Mouse (Mus musculus) midbrain, embryonic 14.5 days (tissue): Measurements from ENCODE around the gene P2rx6. TPM values are rescaled to one million over a fixed set of nuclear protein-coding genes. Genes with fewer than 3 reads are reported as not detected.

Experiments used
- ATAC-seq: fragments of 200-750 bp; cut with Nextera tagmentation; 2 replicates; pipeline ENCODE4 v1.8.0; 2017; ENCODE audit warnings: moderate number of reproducible peaks, moderate library complexity; ENCODE audit not compliant: low FRiP score, low TSS enrichment
- DNase-seq: peaks from one replicate; pipeline ENCODE4 v3.0.0-alpha.2; 2015
- H3K27ac ChIP-seq: fragments of 300-500 bp; sonication (generic); replicated peaks from 2 replicates; pipeline ENCODE4 v1.5.1; 2014; ENCODE audit warnings: mild to moderate bottlenecking, low read depth, low read length, moderate library complexity
- H3K27me3 ChIP-seq: fragments of 300-500 bp; sonication (generic); 2 replicates; pipeline ENCODE4 v1.6.1; 2014; ENCODE audit warnings: low read length, control low read depth, mixed read lengths; ENCODE audit not compliant: control insufficient read depth, insufficient read depth
- H3K36me3 ChIP-seq: fragments of 300-500 bp; sonication (generic); 2 replicates; pipeline ENCODE4 v1.6.1; 2014; ENCODE audit warnings: low read length, control low read depth; ENCODE audit not compliant: control insufficient read depth, insufficient read depth
- H3K4me1 ChIP-seq: fragments of 300-500 bp; sonication (generic); 2 replicates; pipeline ENCODE4 v1.6.1; 2014; ENCODE audit warnings: mild to moderate bottlenecking, antibody characterized with exemption, low read length, control low read depth; ENCODE audit not compliant: control insufficient read depth, insufficient read depth
- H3K4me2 ChIP-seq: fragments of 300-500 bp; sonication (generic); 2 replicates; pipeline ENCODE4 v1.6.1; 2014; ENCODE audit warnings: mild to moderate bottlenecking, low read length, moderate library complexity
- H3K4me3 ChIP-seq: fragments of 300-500 bp; sonication (generic); replicated peaks from 2 replicates; pipeline ENCODE4 v1.5.1; 2014; ENCODE audit warnings: low read depth, low read length
- H3K9ac ChIP-seq: fragments of 300-500 bp; sonication (generic); replicated peaks from 2 replicates; pipeline ENCODE4 v1.6.1; 2014; ENCODE audit warnings: mild to moderate bottlenecking, low read length, moderate library complexity
- H3K9me3 ChIP-seq: fragments of 300-500 bp; sonication (generic); 2 replicates; pipeline ENCODE4 v1.6.1; 2016; ENCODE audit warnings: low read length, control low read depth, mixed read lengths; ENCODE audit not compliant: control insufficient read depth
- WGBS: fragments of 180-500 bp; shearing (Covaris S2); extraction: QIAGEN DNeasy Blood & Tissue Kit; methylation state at CpG from one replicate; pipeline ENCODE4 v1.1.7; 2014; 5-methylcytosine and 5-hydroxymethylcytosine counted together
- polyA plus RNA-seq: library from polyadenylated mRNA; unstranded; fragments of >200 nt; fragmentation: Nextera tagmentation; extraction: Ambion mirVana; gene quantifications from 2 replicates; pipeline ENCODE4 v1.2.1, GENCODE M21; 2014

The P2rx6 gene
- polyA plus RNA-seq = 1.5 and 1.9 TPM in 2 replicates

- H3K4me1 ChIP-seq = peaks cover 24% of the 10 kb centered on the region
- ATAC-seq (0 out of 2 replicates have a peak, but pooled peaks have one; percentile 36), DNase-seq (peak; percentile 50)
- peak within 1 kb of the TSS; percentile 47 for H3K4me2 ChIP-seq
- peak within 1 kb of the TSS; percentile 41; the same call in 1 of the 2 replicates for H3K27ac ChIP-seq
- H3K9ac ChIP-seq = 0 out of 2 replicates have a peak within 1 kb of the TSS, but pooled peaks have one; percentile 12
- H3K36me3 ChIP-seq = no peaks in the 10 kb centered on the region
- H3K27me3 ChIP-seq = no peaks in the 10 kb centered on the region
- peak within 1 kb of the TSS; percentile 15; the same call in 1 of the 2 replicates for H3K4me3 ChIP-seq
- 4% methylated on average over 10 of the region's 10 CpGs for WGBS
- H3K9me3 ChIP-seq = no peaks in the 10 kb centered on the region
Measured at GRCm38 (mm10) chr16:17561751-17562208, at the start of gene P2rx6. TSS of gene P2rx6 (plus strand) at chr16:17561885.

GRCm38 (mm10) chr16:17518910-17519309 lies 42.8 kb upstream of the P2rx6 start:
- WGBS = 86% methylated on average over 2 of the region's 2 CpGs
- H3K4me3 ChIP-seq = no peak overlapping the region
- no peak overlapping the region for H3K9ac ChIP-seq
- no peaks in the 10 kb centered on the region for H3K4me1 ChIP-seq
- ATAC-seq (no peak), DNase-seq (no peak)
- H3K27ac ChIP-seq = no peak overlapping the region
- peaks cover 92% of the 10 kb centered on the region for H3K36me3 ChIP-seq
- no peaks in the 10 kb centered on the region for H3K9me3 ChIP-seq
- H3K4me2 ChIP-seq = no peak overlapping the region
- H3K27me3 ChIP-seq = no peaks in the 10 kb centered on the region

- no peak for DNase-seq
- Histone ChIP-seq H3K9ac (no peak overlapping the region), H3K36me3 (peaks cover 94% of the 10 kb centered on the region), H3K4me1 (no peaks in the 10 kb centered on the region), H3K4me3 (no peak overlapping the region), H3K27ac (no peak overlapping the region), H3K27me3 (no peaks in the 10 kb centered on the region), H3K4me2 (no peak overlapping the region), H3K9me3 (no peaks in the 10 kb centered on the region)
- ATAC-seq = no peak
- 93% methylated on average over 11 of the region's 11 CpGs for WGBS
Measured at GRCm38 (mm10) chr16:17524156-17524555, 37.5 kb upstream of the P2rx6 start.

- 89% methylated on average over 3 of the region's 3 CpGs for WGBS
- ATAC-seq = no peak
- Histone ChIP-seq H3K27me3 (no peaks in the 10 kb centered on the region), H3K4me3 (no peak overlapping the region), H3K27ac (no peak overlapping the region), H3K4me1 (peaks cover 8% of the 10 kb centered on the region), H3K9me3 (no peaks in the 10 kb centered on the region), H3K9ac (no peak overlapping the region), H3K36me3 (peaks cover 80% of the 10 kb centered on the region), H3K4me2 (no peak overlapping the region)
- DNase-seq = no peak
Measured at GRCm38 (mm10) chr16:17525524-17525923, 36.2 kb upstream of the P2rx6 start.

GRCm38 (mm10) chr16:17526223-17526622 lies 35.5 kb upstream of the P2rx6 start:
- ATAC-seq (no peak), DNase-seq (no peak)
- Histone ChIP-seq H3K4me2 (no peak overlapping the region), H3K9me3 (no peaks in the 10 kb centered on the region), H3K4me3 (no peak overlapping the region), H3K27me3 (no peaks in the 10 kb centered on the region), H3K27ac (no peak overlapping the region), H3K9ac (no peak overlapping the region), H3K36me3 (peaks cover 73% of the 10 kb centered on the region), H3K4me1 (peaks cover 8% of the 10 kb centered on the region)
- WGBS = 94% methylated on average over 6 of the region's 6 CpGs

- H3K4me2 ChIP-seq = no peak overlapping the region
- DNase-seq = no peak
Measured at GRCm38 (mm10) chr16:17527606-17528005, 34.1 kb upstream of the P2rx6 start.

GRCm38 (mm10) chr16:17528276-17528675 lies 33.4 kb upstream of the P2rx6 start:
- peaks cover 53% of the 10 kb centered on the region for H3K36me3 ChIP-seq
- ATAC-seq = no peak
- DNase-seq = no peak

More at GRCm38 (mm10) chr16:17527606-17528005, 34.1 kb upstream of the P2rx6 start:
- Histone ChIP-seq H3K9me3 (no peaks in the 10 kb centered on the region), H3K4me3 (no peak overlapping the region), H3K9ac (no peak overlapping the region), H3K27me3 (no peaks in the 10 kb centered on the region), H3K4me1 (peaks cover 14% of the 10 kb centered on the region), H3K27ac (no peak overlapping the region), H3K36me3 (peaks cover 59% of the 10 kb centered on the region)
- ATAC-seq = no peak

GRCm38 (mm10) chr16:17529981-17530586 lies 31.6 kb upstream of the P2rx6 start:
- H3K36me3 ChIP-seq = peaks cover 38% of the 10 kb centered on the region
- H3K9me3 ChIP-seq = no peaks in the 10 kb centered on the region
- 19% methylated on average over 17 of the region's 17 CpGs for WGBS
- H3K4me3 ChIP-seq = peak overlapping the region; percentile 66
- H3K9ac ChIP-seq = peak overlapping the region; percentile 71
- peak; percentile 1; the same call in 1 of the 2 replicates for ATAC-seq
- peaks cover 14% of the 10 kb centered on the region for H3K4me1 ChIP-seq
- no peak for DNase-seq
- peak overlapping the region; percentile 82 for H3K4me2 ChIP-seq
- H3K27ac ChIP-seq = peak overlapping the region; percentile 98
- H3K27me3 ChIP-seq = no peaks in the 10 kb centered on the region

More at GRCm38 (mm10) chr16:17528276-17528675, 33.4 kb upstream of the P2rx6 start:
- Histone ChIP-seq H3K27me3 (no peaks in the 10 kb centered on the region), H3K9me3 (no peaks in the 10 kb centered on the region), H3K4me3 (no peak overlapping the region), H3K4me1 (peaks cover 14% of the 10 kb centered on the region), H3K4me2 (no peak overlapping the region), H3K9ac (no peak overlapping the region), H3K27ac (no peak overlapping the region)
- WGBS = 86% methylated on average over 13 of the region's 13 CpGs
